Mouse (Mus musculus) embryonic facial prominence, embryonic 13.5 days (tissue): ENCODE data around the gene Cela2a. TPM values are rescaled to one million over a fixed set of nuclear protein-coding genes. Genes with fewer than 3 reads are reported as not detected.

Source experiments
- ATAC-seq: fragments of 200-750 bp; cut with Nextera tagmentation; 2 replicates; pipeline ENCODE4 v1.8.0; 2017; ENCODE audit warnings: low read depth; ENCODE audit not compliant: insufficient number of reproducible peaks, insufficient read depth, low FRiP score, low TSS enrichment
- H3K27ac ChIP-seq: fragments of 300-500 bp; sonication (generic); 2 replicates; pipeline ENCODE4 v1.5.1; 2015; ENCODE audit warnings: moderate library complexity, mild to moderate bottlenecking, inconsistent platforms
- H3K27me3 ChIP-seq: fragments of 300-500 bp; sonication (generic); 2 replicates; pipeline ENCODE4 v1.6.1; 2015; ENCODE audit warnings: mild to moderate bottlenecking, inconsistent platforms
- H3K36me3 ChIP-seq: fragments of 300-500 bp; sonication (generic); 2 replicates; pipeline ENCODE4 v1.6.1; 2015; ENCODE audit warnings: mild to moderate bottlenecking, inconsistent platforms
- H3K4me1 ChIP-seq: fragments of 300-500 bp; sonication (generic); 2 replicates; pipeline ENCODE4 v1.6.1; 2015; ENCODE audit warnings: inconsistent platforms
- H3K4me2 ChIP-seq: fragments of 300-500 bp; sonication (generic); 2 replicates; pipeline ENCODE4 v1.6.1; 2015; ENCODE audit warnings: moderate library complexity, mild to moderate bottlenecking, inconsistent platforms
- H3K4me3 ChIP-seq: fragments of 300-500 bp; sonication (generic); 2 replicates; pipeline ENCODE4 v1.5.1; 2015; ENCODE audit warnings: mild to moderate bottlenecking, inconsistent platforms
- H3K9ac ChIP-seq: fragments of 300-500 bp; sonication (generic); 2 replicates; pipeline ENCODE4 v1.6.1; 2015; ENCODE audit warnings: mild to moderate bottlenecking, inconsistent platforms
- H3K9me3 ChIP-seq: fragments of 300-500 bp; sonication (generic); 2 replicates; pipeline ENCODE4 v1.6.1; 2016; ENCODE audit warnings: inconsistent platforms
- WGBS: fragments of 180-500 bp; shearing (Covaris S2); methylation state at CpG from one replicate; pipeline ENCODE4 v1.1.7; 2015; ENCODE audit warnings: mixed read lengths; 5-methylcytosine and 5-hydroxymethylcytosine counted together
- polyA plus RNA-seq: library from polyadenylated mRNA; unstranded; fragments of >200 nt; fragmentation: Nextera tagmentation; extraction: Ambion mirVana; gene quantifications from 2 replicates; pipeline ENCODE4 v1.2.1, GENCODE M21; 2015

Cela2a gene
- 0.25 TPM in 1 of 2 replicates, not detected in the other for polyA plus RNA-seq

GRCm38 (mm10) chr4:141826060-141826459 lies at the start of gene Cela2a:
Gene Cela2a (minus strand): TSS chr4:141826160.
- Histone ChIP-seq H3K9me3 (no peaks in the 10 kb centered on the region), H3K4me1 (peaks cover 7% of the 10 kb centered on the region; the same call in 1 of the 2 replicates), H3K36me3 (no peaks in the 10 kb centered on the region), H3K4me3 (no peak within 1 kb of the TSS), H3K27me3 (no peaks in the 10 kb centered on the region), H3K9ac (no peak within 1 kb of the TSS), H3K4me2 (no peak within 1 kb of the TSS), H3K27ac (no peak within 1 kb of the TSS)
- no peak for ATAC-seq
- 72% methylated on average over 5 of the region's 5 CpGs for WGBS

DNA sequence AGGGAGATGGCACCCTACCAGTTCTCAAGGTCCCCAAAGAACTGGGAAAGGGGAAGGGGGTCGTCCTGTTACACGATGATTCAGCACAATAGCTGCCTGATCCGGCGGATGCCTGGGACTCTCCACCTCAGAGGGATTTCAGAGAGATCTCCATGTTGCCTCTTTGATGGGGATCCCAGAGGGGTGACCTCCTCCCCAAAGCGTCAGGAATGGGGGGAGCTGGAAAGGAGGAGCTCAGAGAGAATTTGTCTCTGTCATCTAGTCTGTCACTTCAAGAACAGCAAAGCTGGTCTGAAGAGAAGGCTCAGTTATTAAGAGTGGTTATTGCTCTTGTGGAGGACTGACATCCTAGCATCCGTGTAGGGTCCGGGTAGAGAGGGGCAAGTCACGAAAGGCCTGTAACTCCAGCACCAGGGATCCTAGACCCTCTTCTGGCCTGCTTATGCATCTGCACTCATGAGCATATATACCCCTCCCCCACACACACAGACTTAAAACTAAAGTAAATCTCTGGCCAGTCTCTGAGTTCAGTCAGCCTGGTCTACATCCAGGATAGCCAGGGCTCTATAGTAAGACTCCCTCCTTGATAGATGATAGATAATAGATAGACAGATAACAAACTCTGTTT lies 49.6 kb upstream of the Cela2a start:
- Histone ChIP-seq H3K27me3 (peaks cover 14% of the 10 kb centered on the region), H3K4me3 (peak overlapping the region; percentile 76), H3K27ac (no peak overlapping the region), H3K4me2 (peak overlapping the region; percentile 97), H3K9ac (peak overlapping the region; percentile 84), H3K9me3 (no peaks in the 10 kb centered on the region), H3K4me1 (peaks cover 28% of the 10 kb centered on the region), H3K36me3 (0 out of 2 replicates have a peak, but pooled peaks cover 5% of the 10 kb centered on the region)
- ATAC-seq: no peak
- 19% methylated on average over 8 of the region's 8 CpGs for WGBS

- H3K27ac ChIP-seq: no peak within 1 kb of the TSS
- no peaks in the 10 kb centered on the region for H3K9me3 ChIP-seq
- peaks cover 28% of the 10 kb centered on the region for H3K4me1 ChIP-seq
- peak; percentile 81 for ATAC-seq
- H3K4me3 ChIP-seq: peak within 1 kb of the TSS; percentile 76
- H3K9ac ChIP-seq: peak within 1 kb of the TSS; percentile 84
- peak within 1 kb of the TSS; percentile 97 for H3K4me2 ChIP-seq
- peaks cover 14% of the 10 kb centered on the region for H3K27me3 ChIP-seq
- WGBS: under 1% methylated on average over 72 of the region's 73 CpGs
- H3K36me3 ChIP-seq: 0 out of 2 replicates have a peak, but pooled peaks cover 5% of the 10 kb centered on the region
Observed at GRCm38 (mm10) chr4:141874601-141875460, 48.9 kb upstream of the Cela2a start, which contains the start of gene Efhd2. Gene Efhd2 (minus strand): TSS chr4:141874920.

DNA sequence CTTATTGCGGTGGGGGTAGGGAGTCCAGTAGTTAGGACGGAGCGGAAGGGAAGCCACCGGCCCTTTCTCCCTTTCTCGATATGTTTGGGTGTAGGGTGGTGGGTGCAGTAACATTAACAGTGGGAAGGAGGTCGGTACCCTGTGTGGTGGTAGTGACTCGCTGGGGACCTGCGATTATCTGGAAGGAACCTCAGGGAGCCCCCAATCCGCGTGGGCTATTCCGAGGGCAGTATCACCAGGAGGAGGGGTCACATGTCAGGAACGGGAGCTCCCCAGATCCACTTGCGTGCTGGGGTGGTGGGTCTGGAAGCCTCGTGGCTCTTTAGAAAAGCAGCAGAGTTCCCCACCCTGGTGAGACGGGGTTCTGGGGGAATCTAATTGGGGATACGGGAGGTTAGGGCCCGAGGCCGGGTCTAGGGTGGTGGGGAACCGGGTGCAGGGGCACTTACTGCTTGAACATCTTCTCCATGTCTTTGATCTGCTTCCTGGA lies 48.2 kb upstream of the Cela2a start:
- Histone ChIP-seq H3K27me3 (peaks cover 14% of the 10 kb centered on the region), H3K4me1 (peaks cover 28% of the 10 kb centered on the region), H3K9ac (peak overlapping the region; percentile 84), H3K4me2 (peak overlapping the region; percentile 97), H3K36me3 (0 out of 2 replicates have a peak, but pooled peaks cover 5% of the 10 kb centered on the region), H3K9me3 (no peaks in the 10 kb centered on the region), H3K27ac (no peak overlapping the region), H3K4me3 (peak overlapping the region; percentile 76)
- 0 out of 2 replicates have a peak, but pooled peaks have one; percentile 23 for ATAC-seq
- 2% methylated on average over 19 of the region's 19 CpGs for WGBS

GRCm38 (mm10) chr4:141872977-141873376 lies 47.0 kb upstream of the Cela2a start:
- no peak for ATAC-seq
- Histone ChIP-seq H3K4me1 (peaks cover 34% of the 10 kb centered on the region), H3K9ac (no peak overlapping the region)

DNA sequence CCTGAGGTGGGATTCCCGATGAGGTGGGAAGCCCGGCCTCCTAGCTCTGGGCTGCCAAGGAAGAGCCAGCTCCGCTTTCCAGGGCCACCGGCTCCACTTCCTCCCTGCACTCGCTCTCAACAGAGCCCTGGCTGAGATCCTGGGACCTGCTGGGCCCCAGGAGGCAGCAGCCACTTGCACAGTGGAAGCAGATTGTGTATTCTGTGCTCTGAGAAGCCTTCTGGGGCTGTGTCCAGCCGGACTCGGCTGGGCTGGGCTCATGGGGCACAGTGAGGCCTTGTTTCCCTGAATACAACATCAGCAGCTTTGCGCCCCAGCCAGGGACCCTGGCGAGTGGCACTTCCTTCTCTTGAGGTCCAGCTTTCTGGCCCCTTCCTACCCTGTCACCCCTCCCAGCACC lies 45.9 kb upstream of the Cela2a start:
- Histone ChIP-seq H3K27ac (no peak overlapping the region), H3K9me3 (no peaks in the 10 kb centered on the region), H3K9ac (0 out of 2 replicates have a peak overlapping the region, but pooled peaks have one; percentile 44), H3K4me2 (peak overlapping the region; percentile 7; the same call in 1 of the 2 replicates), H3K36me3 (0 out of 2 replicates have a peak, but pooled peaks cover 5% of the 10 kb centered on the region), H3K27me3 (peaks cover 14% of the 10 kb centered on the region), H3K4me3 (no peak overlapping the region), H3K4me1 (peaks cover 45% of the 10 kb centered on the region)
- no peak for ATAC-seq
- 51% methylated on average over 9 of the region's 9 CpGs for WGBS

More at GRCm38 (mm10) chr4:141872977-141873376, 47.0 kb upstream of the Cela2a start:
- H3K9me3 ChIP-seq: no peaks in the 10 kb centered on the region
- H3K27ac ChIP-seq: no peak overlapping the region
- peak overlapping the region; percentile 97 for H3K4me2 ChIP-seq
- H3K27me3 ChIP-seq: peaks cover 14% of the 10 kb centered on the region
- 75% methylated on average over 9 of the region's 9 CpGs for WGBS
- H3K4me3 ChIP-seq: no peak overlapping the region
- 0 out of 2 replicates have a peak, but pooled peaks cover 5% of the 10 kb centered on the region for H3K36me3 ChIP-seq

- Histone ChIP-seq H3K27me3 (peaks cover 11% of the 10 kb centered on the region), H3K9ac (no peak overlapping the region), H3K4me3 (no peak overlapping the region), H3K4me2 (no peak overlapping the region), H3K9me3 (no peaks in the 10 kb centered on the region), H3K36me3 (0 out of 2 replicates have a peak, but pooled peaks cover 5% of the 10 kb centered on the region), H3K27ac (no peak overlapping the region), H3K4me1 (peaks cover 50% of the 10 kb centered on the region)
- WGBS: 88% methylated on average over 3 of the region's 3 CpGs
- ATAC-seq: no peak
Observed at GRCm38 (mm10) chr4:141871333-141871725, 45.4 kb upstream of the Cela2a start.

GRCm38 (mm10) chr4:141870666-141871332 lies 44.8 kb upstream of the Cela2a start:
- H3K9me3 ChIP-seq: no peaks in the 10 kb centered on the region
- 72% methylated on average over 11 of the region's 11 CpGs for WGBS
- H3K36me3 ChIP-seq: 0 out of 2 replicates have a peak, but pooled peaks cover 5% of the 10 kb centered on the region
- H3K4me1 ChIP-seq: peaks cover 52% of the 10 kb centered on the region
- H3K4me2 ChIP-seq: no peak overlapping the region
- H3K4me3 ChIP-seq: no peak overlapping the region
- ATAC-seq: no peak
- peak overlapping the region; percentile 39; the same call in 1 of the 2 replicates for H3K27ac ChIP-seq
- no peak overlapping the region for H3K9ac ChIP-seq
- peaks cover 7% of the 10 kb centered on the region for H3K27me3 ChIP-seq

DNA sequence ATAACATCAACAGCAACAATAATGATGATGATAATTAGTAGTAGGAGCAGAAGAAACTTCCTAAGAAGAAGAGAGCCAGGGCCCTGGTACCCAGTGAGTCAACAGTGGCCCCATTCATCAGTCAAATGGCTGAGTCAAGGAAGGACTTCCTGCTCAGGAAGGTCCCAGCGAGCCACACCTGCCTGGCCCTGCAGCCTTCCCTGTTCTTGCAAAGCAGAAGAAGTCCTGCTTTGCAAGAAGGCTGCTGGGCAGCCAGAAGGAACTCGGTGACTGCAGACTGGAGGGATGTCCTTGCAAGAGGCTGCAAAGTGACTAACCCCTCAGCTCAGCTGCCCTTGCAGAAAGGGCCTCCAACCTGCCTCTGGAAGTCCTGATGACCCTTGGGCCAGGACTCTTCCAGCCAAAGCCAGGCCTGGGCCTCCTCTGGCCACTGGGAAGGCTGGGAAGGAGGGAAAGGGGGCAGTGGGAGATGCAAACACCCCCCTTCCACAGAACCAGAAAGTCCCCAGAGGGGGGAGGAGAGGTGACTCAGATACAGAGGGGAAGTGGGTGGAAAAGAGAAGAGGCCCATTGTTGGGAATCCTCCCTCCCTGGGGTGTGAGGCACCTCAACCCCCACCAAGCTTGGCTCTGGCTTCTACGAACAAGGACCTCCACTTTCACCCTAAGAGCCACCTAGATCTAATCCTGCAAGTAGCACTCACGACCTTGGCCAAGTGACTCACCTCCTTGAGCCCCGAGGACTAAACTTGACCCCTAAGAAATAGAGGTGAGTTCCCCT lies 43.7 kb upstream of the Cela2a start:
- H3K4me2 ChIP-seq: no peak overlapping the region
- H3K4me1 ChIP-seq: peaks cover 45% of the 10 kb centered on the region
- H3K9me3 ChIP-seq: no peaks in the 10 kb centered on the region
- 0 out of 2 replicates have a peak, but pooled peaks cover 5% of the 10 kb centered on the region for H3K36me3 ChIP-seq
- H3K27me3 ChIP-seq: no peaks in the 10 kb centered on the region
- H3K4me3 ChIP-seq: no peak overlapping the region
- no peak overlapping the region for H3K9ac ChIP-seq
- no peak for ATAC-seq
- H3K27ac ChIP-seq: no peak overlapping the region
- 72% methylated on average over 5 of the region's 5 CpGs for WGBS

DNA sequence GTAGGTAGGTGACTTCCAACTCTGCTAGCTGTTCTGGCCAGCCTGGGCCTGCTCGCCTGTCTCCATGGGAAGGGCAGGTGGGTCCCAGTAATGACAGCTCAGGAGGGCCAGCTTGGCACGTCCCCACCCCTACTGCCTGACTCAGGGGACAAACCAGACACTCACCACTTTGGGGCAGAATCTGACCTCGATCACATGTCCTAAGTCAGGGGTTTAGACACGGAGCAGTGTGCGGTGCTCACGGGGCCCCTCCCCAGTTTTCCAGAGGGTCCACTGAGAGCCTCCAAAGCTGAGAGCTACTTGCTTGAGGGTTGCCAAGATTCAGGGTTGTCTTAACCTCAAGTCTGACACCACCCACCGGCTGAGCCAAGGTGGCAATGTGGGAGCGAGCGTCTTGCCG lies 42.1 kb upstream of the Cela2a start:
- WGBS: 80% methylated on average over 10 of the region's 10 CpGs
- peaks cover 39% of the 10 kb centered on the region for H3K4me1 ChIP-seq

More for the DNA sequence above, 42.1 kb upstream of the Cela2a start:
- 0 out of 2 replicates have a peak, but pooled peaks cover 5% of the 10 kb centered on the region for H3K36me3 ChIP-seq
- no peak overlapping the region for H3K9ac ChIP-seq
- H3K4me3 ChIP-seq: no peak overlapping the region
- H3K9me3 ChIP-seq: no peaks in the 10 kb centered on the region
- H3K27ac ChIP-seq: peak overlapping the region; percentile 68
- no peaks in the 10 kb centered on the region for H3K27me3 ChIP-seq
- ATAC-seq: no peak; the same call in 1 of the 2 replicates
- H3K4me2 ChIP-seq: no peak overlapping the region
